Mouse (Mus musculus) layer of hippocampus, postnatal 25 days (tissue): ENCODE measurements around the gene Psat1. TPM values are rescaled to one million over a fixed set of nuclear protein-coding genes. Genes with fewer than 3 reads are reported as not detected.

Experiments used
- DNase-seq, 2 experiments: peaks; one replicate each; pipeline ENCODE4 v3.0.0; 2022; ENCODE audit warnings: mixed read lengths in 2 of 2, low spot score in 1 of 2; ENCODE audit errors: extremely low spot score in 1 of 2
- total RNA-seq, 2 experiments: library from RNA; stranded (reverse); gene quantifications; 2 replicates each; pipeline ENCODE4 v1.2.3; 2021

Psat1 gene
- total RNA-seq, 2 experiments from 2014 or later = 99.7 to 123 TPM

- DNase-seq = peak; percentile 12 to 25
These were observed 78.1 kb downstream of the Psat1 start for GRCm38 (mm10) chr19:15868865-15869698.

- no peak for DNase-seq
These were observed 80.3 kb downstream of the Psat1 start for GRCm38 (mm10) chr19:15866851-15867250.

GRCm38 (mm10) chr19:15866126-15866525 is 81.0 kb downstream of the Psat1 start:
- no peak for DNase-seq

GRCm38 (mm10) chr19:15865431-15865830 is 81.7 kb downstream of the Psat1 start:
- no peak for DNase-seq

- DNase-seq = no peak
These were observed 83.0 kb downstream of the Psat1 start for GRCm38 (mm10) chr19:15864129-15864528.

- DNase-seq = no peak
These were observed 91.8 kb downstream of the Psat1 start for GRCm38 (mm10) chr19:15855379-15855778.

Other genes starting within 250 kb of the Psat1 start
- 10 to 100 TPM; 10.0 to 11.2 TPM for gene Cep78, start 37.7 kb upstream of the Psat1 start, total RNA-seq
- gene Gnaq, start 185.5 kb upstream of the Psat1 start, total RNA-seq = 100 to 1,000 TPM; 188 to 210 TPM